Mouse (Mus musculus): ENCODE measurements at regions not wholly inside any gene's neighbourhood (a gene's known extent, or its start where the extent isn't known, plus 50 kb on each side); places are given as distances from the start of the nearest gene placed in this dataset.
A peak's percentile ranks its signal among the peaks of the same experiment; 100 is the strongest.
"Not testable (repeated sequence)": the region's sequence is repeated elsewhere in the genome, so short reads cannot be mapped to it uniquely, and the experiment has no call there.

DNA sequence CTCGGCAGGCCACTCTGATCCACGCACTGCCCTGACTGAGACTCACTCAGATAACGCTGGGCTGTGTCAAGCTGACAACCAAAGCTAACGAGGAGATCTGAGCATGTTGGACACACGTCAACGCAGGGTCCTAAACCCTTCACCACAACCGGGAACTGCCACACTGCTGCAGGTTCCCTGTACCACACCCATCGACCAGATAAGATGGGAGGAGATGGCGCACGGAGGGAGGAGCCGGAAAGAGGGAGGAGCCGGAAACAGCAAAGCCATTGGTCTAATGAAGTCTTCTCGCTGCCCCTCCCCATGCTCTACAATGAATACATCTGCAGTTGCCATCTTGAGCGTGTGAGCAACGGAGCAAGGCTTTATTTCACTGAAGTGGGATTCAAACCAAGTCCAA is 182.9 kb upstream of the Rpl38 start:
- no peak for DNase-seq (ENCODE audit: low read depth, low spot score)

GRCm38 (mm10) chr11:114484668-114484953 is 183.7 kb upstream of the Rpl38 start:
- no peak for DNase-seq (ENCODE audit: low read depth, low spot score)

- no peak for DNase-seq (ENCODE audit: low read depth, low spot score)
These were observed 184.3 kb upstream of the Rpl38 start for GRCm38 (mm10) chr11:114483823-114484667.

- not testable (repeated sequence) for DNase-seq (ENCODE audit: low read depth, low spot score)
These were observed 185.0 kb upstream of the Rpl38 start for GRCm38 (mm10) chr11:114483350-114483749.

DNA sequence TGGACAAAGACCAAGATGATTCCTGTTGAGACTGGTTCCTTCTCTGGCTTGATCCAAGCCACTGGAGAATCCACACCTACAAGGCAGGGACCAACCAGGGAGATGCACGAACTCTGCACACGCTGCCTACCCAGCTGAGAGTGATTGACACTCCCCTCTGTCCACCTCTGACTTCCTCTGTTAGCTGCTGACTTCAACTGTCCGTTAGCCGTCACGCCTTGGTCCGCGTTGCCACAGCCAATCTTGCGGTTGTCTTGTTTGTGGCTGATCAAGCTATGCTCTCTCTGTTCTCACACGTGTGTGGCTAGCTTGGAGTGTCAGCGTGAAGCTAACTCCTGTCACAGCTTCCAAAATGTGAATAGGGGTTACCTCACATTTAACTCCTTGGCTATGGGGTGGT is 186.3 kb upstream of the Rpl38 start:
- no peak for DNase-seq (ENCODE audit: low read depth, low spot score)

GRCm38 (mm10) chr11:114481037-114481436 is 187.3 kb upstream of the Rpl38 start:
- DNase-seq (ENCODE audit: low read depth, low spot score): no peak

GRCm38 (mm10) chr11:114480119-114480540 is 188.2 kb upstream of the Rpl38 start:
- DNase-seq (ENCODE audit: low read depth, low spot score): no peak

DNA sequence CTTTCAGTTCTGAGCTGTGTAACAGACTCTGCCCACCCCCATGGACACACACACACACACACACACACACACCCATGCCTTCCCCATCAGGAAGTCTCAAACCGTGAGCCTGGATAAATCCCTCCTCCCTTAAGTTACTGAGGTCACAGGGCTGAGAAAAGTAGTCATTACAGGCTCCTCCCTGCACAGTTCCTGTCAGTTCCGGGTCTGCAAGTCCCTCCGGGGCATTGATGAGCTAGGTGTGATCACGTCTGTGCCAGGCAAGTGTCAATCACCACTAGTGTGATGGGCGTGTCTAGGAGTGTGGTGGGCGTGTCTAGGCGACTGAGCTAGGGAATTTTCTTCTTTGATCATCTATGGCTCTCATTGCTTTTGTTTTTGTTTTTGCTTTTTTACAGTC is 189.6 kb upstream of the Rpl38 start:
- no peak for DNase-seq (ENCODE audit: low read depth, low spot score)

DNA sequence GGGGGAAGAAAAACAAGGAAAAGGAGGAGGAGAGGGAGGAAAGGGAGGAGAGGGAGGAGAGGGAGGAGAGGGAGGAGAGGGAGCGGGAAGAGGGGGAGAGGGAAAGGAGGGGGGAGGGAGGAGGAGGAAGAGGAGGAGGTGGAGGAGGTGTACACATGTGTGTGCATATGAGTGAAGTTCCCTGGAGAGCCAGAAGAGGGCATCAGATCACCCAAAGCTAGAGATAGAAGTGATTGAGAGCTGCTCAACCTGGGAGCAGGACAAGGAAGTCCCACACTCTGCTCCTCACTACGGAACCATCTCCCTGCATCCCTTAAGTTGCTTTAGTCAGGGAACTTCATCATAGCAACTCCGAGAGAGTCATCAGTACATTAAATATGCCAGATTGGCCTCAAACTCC is 191.0 kb upstream of the Rpl38 start:
- no peak for DNase-seq (ENCODE audit: low read depth, low spot score)

- DNase-seq (ENCODE audit: low read depth, low spot score): no peak
These were observed 195.6 kb upstream of the Rpl38 start for GRCm38 (mm10) chr11:114472501-114473260.

- DNase-seq (ENCODE audit: low read depth, low spot score): peak; percentile 36
These were observed 199.9 kb upstream of the Rpl38 start for GRCm38 (mm10) chr11:114468394-114468793.

DNA sequence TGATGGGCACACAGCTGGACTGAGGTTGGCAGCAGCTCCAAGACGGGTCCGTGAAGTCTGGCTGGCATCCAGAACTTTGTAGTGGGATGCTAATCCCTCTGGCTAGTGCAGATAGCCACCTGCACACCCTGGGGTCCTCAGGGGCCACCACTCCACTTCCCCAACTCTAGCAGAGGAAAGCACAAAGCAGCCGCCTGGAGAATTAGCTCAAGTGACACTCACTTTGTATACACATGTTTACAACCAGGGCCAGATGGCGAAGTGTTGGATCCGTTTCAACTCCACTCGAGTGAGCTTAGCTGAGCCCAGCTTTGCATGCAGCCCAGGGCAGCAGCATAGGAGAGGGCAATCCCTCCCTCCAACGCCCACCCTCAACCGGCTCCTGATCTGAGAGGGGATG is 200.5 kb upstream of the Rpl38 start:
- peak; percentile 30 for DNase-seq (ENCODE audit: low read depth, low spot score)

- no peak for DNase-seq (ENCODE audit: low read depth, low spot score)
These were observed 202.8 kb upstream of the Rpl38 start for GRCm38 (mm10) chr11:114465486-114465885.

DNA sequence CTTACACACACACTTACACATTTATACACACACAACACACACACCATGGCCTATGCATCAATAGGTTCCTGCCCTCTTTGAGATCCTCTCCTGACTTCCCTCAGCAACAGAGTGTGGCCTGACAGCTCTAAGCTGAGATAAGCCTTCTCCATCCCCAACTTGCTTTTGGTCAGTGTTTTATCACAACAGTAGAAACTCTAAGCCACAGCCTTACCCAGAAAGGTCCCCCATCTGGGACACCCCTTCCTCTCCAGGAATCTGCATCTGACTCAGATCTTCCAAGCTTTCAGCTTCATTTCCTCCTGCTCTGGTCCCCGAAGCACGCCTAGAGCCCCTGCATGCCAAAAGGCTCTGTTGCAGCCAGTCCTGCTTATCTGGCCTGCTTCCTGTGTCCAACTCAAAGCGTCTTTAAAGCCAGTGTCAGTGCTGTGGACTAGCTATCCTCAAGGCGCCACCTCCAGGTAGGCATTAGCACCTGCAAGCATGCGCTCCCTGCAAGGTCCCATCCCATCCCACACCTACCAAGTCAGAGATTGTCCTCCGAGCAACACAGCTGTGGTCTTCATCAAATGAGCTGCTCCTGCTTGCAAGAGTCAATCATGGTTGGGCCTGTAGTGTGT is 205.5 kb upstream of the Rpl38 start:
- no peak for DNase-seq (ENCODE audit: low read depth, low spot score)

DNA sequence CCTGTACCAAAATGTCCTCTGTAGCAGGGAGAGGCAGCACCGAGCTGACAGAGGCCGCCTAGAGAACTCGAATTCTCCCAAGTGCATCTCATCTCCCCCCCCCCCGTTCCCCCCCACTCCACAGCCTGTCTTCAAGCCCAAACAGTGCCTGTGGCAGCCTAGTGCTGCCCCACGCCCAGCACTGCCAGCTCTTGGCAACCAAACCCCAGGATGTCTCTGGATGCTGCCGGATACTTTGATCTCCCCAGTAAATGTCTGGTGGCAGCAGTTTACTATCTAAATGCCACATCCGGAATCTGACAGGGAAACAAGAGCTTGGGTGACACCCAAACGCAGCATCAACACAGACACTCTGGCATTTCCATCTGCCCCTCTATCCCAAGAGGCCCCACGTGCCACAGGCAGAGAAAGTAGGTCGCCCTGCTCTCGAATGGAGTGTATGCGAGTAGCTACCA is 213.4 kb upstream of the Rpl38 start:
- DNase-seq (ENCODE audit: low read depth, low spot score): no peak

- no peak for DNase-seq (ENCODE audit: low read depth, low spot score)
These were observed 219.4 kb upstream of the Rpl38 start for GRCm38 (mm10) chr11:114448776-114449401.

- no peak for DNase-seq (ENCODE audit: low read depth, low spot score)
These were observed 220.9 kb upstream of the Rpl38 start for GRCm38 (mm10) chr11:114447461-114447847.

DNA sequence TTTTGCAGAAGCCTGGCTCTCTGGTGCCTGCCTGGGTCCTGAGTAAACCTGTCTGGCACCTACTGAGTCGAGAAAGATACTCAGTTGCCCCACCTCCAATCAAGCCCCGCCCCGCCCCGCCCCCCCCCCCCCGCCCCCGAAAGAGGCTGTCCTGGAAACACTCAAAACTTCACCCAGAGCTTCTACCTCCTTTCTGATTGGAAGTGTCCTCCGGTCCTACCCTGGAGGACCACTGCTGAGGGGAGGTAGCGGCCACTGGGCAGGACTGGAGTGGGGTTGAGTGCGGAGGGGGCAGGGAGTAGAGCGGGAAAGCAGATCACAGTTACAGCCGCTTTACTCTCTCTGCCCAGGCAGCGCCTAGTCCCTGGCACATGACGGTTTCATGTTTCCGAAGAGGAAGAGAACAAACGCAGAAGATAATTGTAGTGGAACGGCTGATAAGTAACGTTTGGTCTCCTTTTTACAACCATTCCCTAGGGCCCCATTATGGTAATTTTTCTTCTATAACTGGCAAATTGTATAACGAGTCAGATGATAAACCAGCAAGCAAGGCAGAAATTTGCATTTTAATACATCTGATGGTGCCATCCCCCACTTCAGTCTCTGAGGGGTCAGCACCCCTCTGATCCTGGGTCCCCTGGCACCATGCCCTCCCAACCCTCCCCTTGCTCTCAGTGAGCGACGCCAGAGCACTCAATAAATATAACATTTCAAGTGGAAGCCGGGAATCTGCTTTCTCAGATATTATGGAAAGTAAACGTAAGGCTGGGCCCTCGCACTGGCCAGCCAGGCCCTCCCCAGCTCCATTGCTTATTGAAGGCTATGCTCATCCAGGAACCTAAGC is 221.5 kb upstream of the Rpl38 start:
- peak; percentile 26 for DNase-seq (ENCODE audit: low read depth, low spot score)

DNA sequence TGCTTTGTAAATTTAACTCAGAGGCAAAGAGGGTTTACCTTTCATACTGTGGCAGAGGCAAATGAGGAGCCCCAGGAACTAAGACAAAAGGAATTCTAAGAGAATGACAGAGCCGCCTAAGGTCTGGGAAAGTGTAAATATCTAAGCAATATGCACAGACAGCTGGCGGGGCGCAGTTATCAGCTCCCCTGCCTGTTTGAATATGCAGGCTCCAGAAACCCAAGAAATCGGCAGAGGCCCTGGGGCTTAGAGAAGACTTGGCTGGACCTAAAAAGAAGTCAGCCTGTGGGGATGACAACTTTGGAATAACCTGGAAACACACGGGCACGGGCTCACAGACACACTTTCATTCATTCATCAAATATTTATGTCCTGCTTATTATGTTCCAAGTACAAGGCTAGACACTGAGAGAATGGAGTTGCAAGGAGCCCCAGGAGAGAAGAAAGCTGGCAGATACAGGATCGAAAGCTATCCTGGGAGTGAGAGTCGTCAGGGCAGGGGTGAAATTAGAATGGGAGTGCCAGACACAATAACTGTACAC is 222.2 kb upstream of the Rpl38 start:
- DNase-seq (ENCODE audit: low read depth, low spot score): no peak

GRCm38 (mm10) chr11:114444211-114444610 is 224.1 kb upstream of the Rpl38 start:
- no peak for DNase-seq (ENCODE audit: low read depth, low spot score)

GRCm38 (mm10) chr11:114443444-114443843 is 224.9 kb upstream of the Rpl38 start:
- DNase-seq (ENCODE audit: low read depth, low spot score): no peak

Data from embryo, embryonic 11.5 days (tissue).